Mouse (Mus musculus): Measurements from ENCODE around the gene Tbxas1.

The Tbxas1 gene

GRCm38 (mm10) chr6:38938421-38938820, 63.2 kb downstream of the Tbxas1 start:
- Histone ChIP-seq H3K9me3 (ENCODE audit: low read length) (peaks cover 25% of the 10 kb centered on the region), H3K4me3 (replicated peaks; ENCODE audit: low read length) (no peak overlapping the region), H3K27me3 (ENCODE audit: insufficient read depth, low read length) (0 out of 2 replicates have a peak, but pooled peaks cover 4% of the 10 kb centered on the region), H3K4me1 (replicated peaks; ENCODE audit: low read depth, low read length) (no peaks in the 10 kb centered on the region), H3K36me3 (ENCODE audit: insufficient read depth, low read length) (no peaks in the 10 kb centered on the region)
- TF ChIP-seq POU5F1 (IDR thresholded peaks at IDR 0.05; ENCODE audit: borderline replicate concordance, low read length) (no peak), CTCF (conservative IDR thresholded peaks at IDR 0.05; ENCODE audit: low read length) (no peak)

DNA sequence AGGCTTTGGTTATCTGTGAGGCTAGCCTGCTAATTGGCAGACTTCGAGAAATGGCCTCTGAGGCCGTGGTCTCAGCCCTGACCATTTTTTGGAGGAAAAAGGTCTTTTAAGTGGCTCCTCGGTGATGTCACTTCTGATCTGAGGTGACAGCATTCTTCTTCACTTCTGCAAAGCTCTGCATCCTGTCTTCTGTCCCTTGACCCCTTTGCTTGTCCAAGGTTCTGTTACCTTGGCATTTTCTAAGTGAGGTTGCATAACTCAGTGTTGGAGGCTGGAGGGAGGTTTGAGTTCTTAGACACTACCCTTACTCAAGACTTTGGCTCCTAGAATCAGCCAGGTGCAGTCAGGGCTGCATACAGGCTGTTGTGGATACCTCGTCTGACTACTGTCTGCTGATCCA, 63.9 kb downstream of the Tbxas1 start:
- H3K9me3 ChIP-seq (ENCODE audit: low read length): peaks cover 21% of the 10 kb centered on the region

DNA sequence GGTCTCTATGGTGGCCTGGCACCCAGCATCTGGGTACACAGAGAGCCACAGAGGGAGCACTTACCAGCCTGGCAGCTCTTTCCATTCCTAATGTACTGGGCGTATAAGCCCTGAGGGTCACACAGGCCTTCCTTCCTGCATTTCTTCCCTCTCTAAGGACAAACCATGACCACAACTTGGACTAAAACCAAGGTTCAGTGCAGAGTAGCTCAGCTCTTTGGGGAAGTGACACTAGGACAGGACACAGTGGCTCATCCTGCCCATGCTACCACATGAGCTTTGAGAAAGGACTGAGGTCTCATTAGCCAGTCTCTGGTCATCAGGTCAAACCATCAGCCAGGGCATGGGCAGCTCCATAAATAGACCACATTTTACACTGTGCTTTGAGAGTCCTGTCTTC, 65.8 kb downstream of the Tbxas1 start:
- no peaks in the 10 kb centered on the region for H3K4me1 ChIP-seq (replicated peaks; ENCODE audit: low read depth, low read length)
- no peak for TF ChIP-seq CTCF (conservative IDR thresholded peaks at IDR 0.05; ENCODE audit: low read length)
- no peak for TF ChIP-seq POU5F1 (IDR thresholded peaks at IDR 0.05; ENCODE audit: borderline replicate concordance, low read length)
- no peak for TF ChIP-seq NANOG (IDR thresholded peaks at IDR 0.05; ENCODE audit: borderline replicate concordance, low read length)
- H3K27me3 ChIP-seq (ENCODE audit: insufficient read depth, low read length): 0 out of 2 replicates have a peak, but pooled peaks cover 4% of the 10 kb centered on the region
- no peak overlapping the region for H3K4me3 ChIP-seq (replicated peaks; ENCODE audit: low read length)
- no peaks in the 10 kb centered on the region for H3K36me3 ChIP-seq (ENCODE audit: insufficient read depth, low read length)
- H3K9me3 ChIP-seq (ENCODE audit: low read length): 0 out of 2 replicates have a peak, but pooled peaks cover 7% of the 10 kb centered on the region

More for the DNA sequence above, 63.9 kb downstream of the Tbxas1 start:
- Histone ChIP-seq H3K4me3 (replicated peaks; ENCODE audit: low read length) (no peak overlapping the region), H3K4me1 (replicated peaks; ENCODE audit: low read depth, low read length) (no peaks in the 10 kb centered on the region), H3K36me3 (ENCODE audit: insufficient read depth, low read length) (no peaks in the 10 kb centered on the region), H3K27me3 (ENCODE audit: insufficient read depth, low read length) (0 out of 2 replicates have a peak, but pooled peaks cover 4% of the 10 kb centered on the region)
- TF ChIP-seq POU5F1 (IDR thresholded peaks at IDR 0.05; ENCODE audit: borderline replicate concordance, low read length) (no peak), CTCF (conservative IDR thresholded peaks at IDR 0.05; ENCODE audit: low read length) (no peak), NANOG (IDR thresholded peaks at IDR 0.05; ENCODE audit: borderline replicate concordance, low read length) (no peak)

GRCm38 (mm10) chr6:38942771-38943170, 67.6 kb downstream of the Tbxas1 start:
- H3K27me3 ChIP-seq (ENCODE audit: insufficient read depth, low read length): 0 out of 2 replicates have a peak, but pooled peaks cover 4% of the 10 kb centered on the region
- TF ChIP-seq POU5F1 (IDR thresholded peaks at IDR 0.05; ENCODE audit: borderline replicate concordance, low read length): no peak
- no peak for TF ChIP-seq NANOG (IDR thresholded peaks at IDR 0.05; ENCODE audit: borderline replicate concordance, low read length)
- no peak for TF ChIP-seq CTCF (conservative IDR thresholded peaks at IDR 0.05; ENCODE audit: low read length)
- no peak overlapping the region for H3K4me3 ChIP-seq (replicated peaks; ENCODE audit: low read length)

DNA sequence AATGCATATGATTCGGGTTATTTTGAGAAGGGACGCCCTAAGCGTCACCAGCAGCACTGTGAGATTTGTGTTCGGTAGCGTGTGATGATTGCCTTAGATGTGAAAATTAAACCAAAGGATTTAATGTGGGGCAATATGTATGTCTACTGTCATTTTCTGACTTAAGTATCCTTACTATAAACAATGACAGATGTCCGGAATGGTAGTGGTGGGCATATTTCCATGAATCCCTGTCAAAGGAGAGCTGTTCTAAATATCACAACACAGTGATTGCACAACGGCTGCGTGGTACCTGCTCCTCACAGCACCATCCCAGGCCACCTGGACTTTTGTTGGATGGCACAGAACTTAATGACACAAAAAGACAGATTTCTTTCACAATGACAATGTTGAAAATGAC, 69.2 kb downstream of the Tbxas1 start:
- Histone ChIP-seq H3K27me3 (ENCODE audit: insufficient read depth, low read length) (peaks cover 4% of the 10 kb centered on the region; the same call in 1 of the 2 replicates), H3K4me3 (replicated peaks; ENCODE audit: low read length) (no peak overlapping the region), H3K36me3 (ENCODE audit: insufficient read depth, low read length) (no peaks in the 10 kb centered on the region), H3K4me1 (replicated peaks; ENCODE audit: low read depth, low read length) (no peaks in the 10 kb centered on the region), H3K9me3 (ENCODE audit: low read length) (peaks cover 14% of the 10 kb centered on the region; the same call in 1 of the 2 replicates)
- no peak for TF ChIP-seq CTCF (conservative IDR thresholded peaks at IDR 0.05; ENCODE audit: low read length)
- no peak for TF ChIP-seq POU5F1 (IDR thresholded peaks at IDR 0.05; ENCODE audit: borderline replicate concordance, low read length)
- no peak for TF ChIP-seq NANOG (IDR thresholded peaks at IDR 0.05; ENCODE audit: borderline replicate concordance, low read length)

More at GRCm38 (mm10) chr6:38942771-38943170, 67.6 kb downstream of the Tbxas1 start:
- H3K4me1 ChIP-seq (replicated peaks; ENCODE audit: low read depth, low read length): no peaks in the 10 kb centered on the region
- H3K36me3 ChIP-seq (ENCODE audit: insufficient read depth, low read length): no peaks in the 10 kb centered on the region
- H3K9me3 ChIP-seq (ENCODE audit: low read length): peaks cover 14% of the 10 kb centered on the region; the same call in 1 of the 2 replicates

DNA sequence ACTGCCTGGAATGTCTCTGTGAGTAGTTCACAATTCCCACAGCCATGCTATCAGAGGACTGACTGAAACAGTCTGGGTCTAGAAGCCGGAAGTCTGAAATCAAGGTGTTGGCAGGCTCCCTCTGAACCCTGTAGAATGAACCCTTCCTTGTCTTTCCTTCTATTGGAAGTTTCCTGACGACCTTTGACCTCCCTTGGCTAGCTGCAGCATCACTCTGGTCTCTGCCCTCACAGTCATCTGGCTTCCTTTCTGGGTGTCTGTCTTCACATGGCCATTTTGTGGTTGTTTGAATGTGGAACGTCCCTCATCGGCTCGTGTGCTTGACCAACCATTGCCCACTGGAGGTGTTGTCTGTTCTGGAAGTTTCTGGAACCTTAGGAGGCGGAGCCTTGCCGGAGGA, 69.6 kb downstream of the Tbxas1 start:
- no peak for TF ChIP-seq POU5F1 (IDR thresholded peaks at IDR 0.05; ENCODE audit: borderline replicate concordance, low read length)
- no peak for TF ChIP-seq NANOG (IDR thresholded peaks at IDR 0.05; ENCODE audit: borderline replicate concordance, low read length)
- no peak for TF ChIP-seq CTCF (conservative IDR thresholded peaks at IDR 0.05; ENCODE audit: low read length)
- Histone ChIP-seq H3K9me3 (ENCODE audit: low read length) (peaks cover 14% of the 10 kb centered on the region; the same call in 1 of the 2 replicates), H3K4me3 (replicated peaks; ENCODE audit: low read length) (no peak overlapping the region), H3K36me3 (ENCODE audit: insufficient read depth, low read length) (no peaks in the 10 kb centered on the region), H3K4me1 (replicated peaks; ENCODE audit: low read depth, low read length) (no peaks in the 10 kb centered on the region), H3K27me3 (ENCODE audit: insufficient read depth, low read length) (peaks cover 4% of the 10 kb centered on the region; the same call in 1 of the 2 replicates)

DNA sequence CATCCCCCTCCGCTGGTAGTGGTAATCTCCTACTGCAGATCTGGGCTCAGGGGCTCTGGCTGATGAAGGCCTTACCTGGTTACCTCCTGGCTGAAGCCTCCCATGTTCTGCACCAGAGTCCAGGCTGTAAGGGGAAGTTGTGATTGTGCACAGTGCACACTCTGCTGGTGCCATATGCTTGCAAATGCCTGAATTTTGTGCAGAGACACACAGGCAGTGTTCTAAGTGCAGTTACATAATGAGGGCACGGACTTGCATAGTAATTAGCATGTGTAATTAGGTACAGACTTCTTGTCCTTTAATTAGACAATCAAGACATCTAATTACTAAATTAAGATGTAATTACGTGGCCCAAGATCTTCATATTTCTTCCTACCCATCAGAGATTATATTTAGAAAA, 70.5 kb downstream of the Tbxas1 start:
- Histone ChIP-seq H3K4me1 (replicated peaks; ENCODE audit: low read depth, low read length) (no peaks in the 10 kb centered on the region), H3K27me3 (ENCODE audit: insufficient read depth, low read length) (peaks cover 4% of the 10 kb centered on the region; the same call in 1 of the 2 replicates), H3K4me3 (replicated peaks; ENCODE audit: low read length) (no peak overlapping the region), H3K36me3 (ENCODE audit: insufficient read depth, low read length) (no peaks in the 10 kb centered on the region), H3K9me3 (ENCODE audit: low read length) (peaks cover 14% of the 10 kb centered on the region; the same call in 1 of the 2 replicates)
- no peak for TF ChIP-seq CTCF (conservative IDR thresholded peaks at IDR 0.05; ENCODE audit: low read length)
- TF ChIP-seq POU5F1 (IDR thresholded peaks at IDR 0.05; ENCODE audit: borderline replicate concordance, low read length): no peak
- TF ChIP-seq NANOG (IDR thresholded peaks at IDR 0.05; ENCODE audit: borderline replicate concordance, low read length): no peak

DNA sequence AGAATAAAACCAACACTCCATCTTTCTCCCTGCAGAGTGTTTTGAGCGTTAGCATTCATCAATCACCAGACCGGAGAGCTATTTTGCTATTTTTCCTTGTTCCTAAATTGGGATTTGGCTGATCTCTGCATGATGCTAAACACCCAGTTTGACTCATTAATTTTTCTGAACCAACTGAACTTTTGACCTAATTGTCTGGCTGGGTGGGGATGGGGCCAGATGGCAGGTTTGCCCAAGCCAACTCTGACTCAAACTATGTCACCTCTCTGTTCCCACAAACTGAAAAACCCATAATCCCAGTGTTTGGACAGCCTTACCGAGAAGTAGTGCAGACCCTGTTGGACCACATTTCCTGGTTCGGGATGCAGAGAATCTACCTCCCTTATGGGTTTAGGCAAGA, 72.1 kb downstream of the Tbxas1 start:
- TF ChIP-seq POU5F1 (IDR thresholded peaks at IDR 0.05; ENCODE audit: borderline replicate concordance, low read length): no peak
- TF ChIP-seq CTCF (conservative IDR thresholded peaks at IDR 0.05; ENCODE audit: low read length): no peak
- no peak for TF ChIP-seq NANOG (IDR thresholded peaks at IDR 0.05; ENCODE audit: borderline replicate concordance, low read length)
- H3K9me3 ChIP-seq (ENCODE audit: low read length): peaks cover 14% of the 10 kb centered on the region; the same call in 1 of the 2 replicates
- H3K27me3 ChIP-seq (ENCODE audit: insufficient read depth, low read length): no peaks in the 10 kb centered on the region; the same call in 1 of the 2 replicates

More for the DNA sequence above, 72.1 kb downstream of the Tbxas1 start:
- Histone ChIP-seq H3K4me1 (replicated peaks; ENCODE audit: low read depth, low read length) (no peaks in the 10 kb centered on the region), H3K4me3 (replicated peaks; ENCODE audit: low read length) (no peak overlapping the region), H3K36me3 (ENCODE audit: insufficient read depth, low read length) (no peaks in the 10 kb centered on the region)
